Mouse (Mus musculus) naive thymus-derived CD4-positive, alpha-beta T cell, adult 2 months (primary cell): ENCODE data around the gene Adamtsl1.

Source experiments
- DNase-seq: peaks from one replicate; pipeline ENCODE4 v3.0.0-alpha.2; 2011; ENCODE audit warnings: low read depth

The Adamtsl1 gene

DNA sequence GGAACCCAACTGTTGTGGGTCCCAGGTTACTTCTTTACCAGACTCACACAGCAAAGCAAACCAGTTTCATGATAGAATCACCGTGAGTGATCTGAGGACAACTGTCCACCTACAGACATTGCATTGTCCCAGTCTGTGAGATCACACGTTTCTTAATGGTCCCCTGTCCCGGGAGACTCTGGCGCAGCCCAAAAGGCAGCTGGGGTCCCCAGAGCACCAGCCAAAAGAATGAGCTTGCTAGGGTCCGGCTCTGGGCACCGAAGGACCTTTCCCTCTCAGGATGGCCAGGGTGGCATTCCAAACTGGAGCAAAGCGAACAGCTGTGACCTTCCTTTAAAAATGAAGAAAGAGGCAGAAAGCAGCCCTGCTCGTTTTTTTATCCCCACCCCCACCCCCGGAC lies at the start of gene Adamtsl1:
Adamtsl1 (plus strand) TSS at position 381 of the 400 bp plus-strand sequence.
- DNase-seq: no peak

DNA sequence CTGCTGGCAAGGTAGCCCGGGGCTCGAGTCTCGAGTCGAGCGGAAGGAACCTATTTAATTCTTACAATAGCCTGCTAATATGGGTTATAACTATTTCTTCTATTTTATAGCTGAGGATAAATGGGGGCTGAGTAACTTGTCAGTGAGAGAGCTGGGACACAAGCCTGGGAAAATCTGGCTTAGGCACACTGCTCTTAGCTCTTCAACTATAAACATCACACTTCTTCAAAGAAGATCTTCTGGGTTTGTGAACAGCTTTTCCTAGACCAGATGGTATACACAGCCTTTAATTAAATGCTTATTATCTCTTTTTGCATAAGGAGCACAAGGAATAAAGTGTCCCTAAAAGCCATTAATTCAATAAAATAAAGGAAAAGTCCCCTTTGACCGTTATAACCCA lies 30.4 kb upstream of the Adamtsl1 start:
- DNase-seq: no peak

DNA sequence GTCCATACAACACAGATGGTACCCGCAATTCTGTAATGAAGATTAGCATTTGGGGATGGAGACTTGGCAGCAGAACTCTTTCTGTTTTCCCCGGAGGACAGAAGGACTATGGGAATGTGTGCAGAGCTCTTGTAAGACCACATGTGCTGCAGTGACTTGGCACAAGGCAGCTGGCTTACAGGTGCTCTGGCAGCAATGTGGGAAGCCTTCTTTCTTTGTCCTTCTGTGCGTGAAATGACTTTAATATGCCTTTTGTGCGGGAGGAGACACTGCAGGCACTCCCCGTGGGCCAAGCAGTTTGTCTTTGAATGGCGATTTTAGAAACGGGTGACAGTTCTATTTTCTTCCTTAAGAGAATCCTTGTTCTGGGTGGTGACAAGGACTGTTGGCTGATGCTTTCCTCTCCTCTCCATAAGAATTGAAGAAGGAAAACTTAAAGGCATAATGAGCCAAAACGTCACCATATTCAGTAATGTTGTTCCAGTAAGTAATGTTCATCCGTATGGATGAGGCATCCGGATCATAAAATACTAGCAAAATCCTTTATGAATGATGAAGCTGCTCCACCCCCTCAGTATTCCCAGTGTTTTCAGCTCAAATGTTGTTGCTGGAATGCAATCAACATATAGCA lies 27.5 kb upstream of the Adamtsl1 start:
- no peak for DNase-seq

DNA sequence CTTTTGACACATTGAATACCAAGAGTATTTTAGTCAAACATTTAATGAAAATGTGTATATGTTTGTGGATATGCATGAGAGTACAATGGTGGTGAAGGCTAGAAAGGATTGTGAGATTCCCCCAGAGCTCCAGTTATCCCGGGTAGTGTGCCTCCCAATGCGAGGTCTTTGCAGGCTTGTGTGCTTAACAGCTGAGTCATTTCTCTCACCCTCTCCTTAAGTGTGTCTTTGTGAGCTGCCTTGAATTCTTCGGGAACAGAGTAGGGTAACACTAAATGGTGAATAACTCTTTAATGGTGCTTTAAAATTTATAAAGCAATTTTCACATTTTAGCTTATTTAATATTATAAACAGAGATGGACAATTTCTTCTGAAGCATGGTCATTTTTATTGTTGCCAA lies 8.3 kb upstream of the Adamtsl1 start:
- DNase-seq: no peak

DNA sequence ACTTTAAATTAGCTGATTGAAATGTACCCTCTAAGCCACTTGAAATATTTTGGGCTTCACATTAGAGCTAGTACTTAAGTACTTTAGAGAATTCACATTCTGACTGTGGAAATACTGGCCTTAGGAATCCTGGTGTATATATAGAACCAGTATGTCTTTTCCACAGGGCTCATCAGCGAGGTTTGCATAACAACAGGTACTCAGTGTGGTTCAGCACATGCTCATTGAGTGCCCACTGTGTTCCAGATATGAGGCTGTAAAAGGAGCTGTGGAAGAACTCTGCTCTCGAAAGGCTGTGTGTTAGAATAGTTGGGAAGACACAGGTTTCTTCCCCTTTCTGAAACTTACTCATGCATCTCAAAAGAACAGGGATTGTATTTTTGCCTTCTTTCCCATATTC lies 7.0 kb upstream of the Adamtsl1 start:
- DNase-seq: no peak

GRCm38 (mm10) chr4:85507491-85507890 lies 6.5 kb upstream of the Adamtsl1 start:
- DNase-seq: no peak

GRCm38 (mm10) chr4:85513288-85513687 lies 684 bp upstream of the Adamtsl1 start:
- no peak for DNase-seq

- no peak for DNase-seq
Measured at GRCm38 (mm10) chr4:85514205-85514681, 271 bp downstream of the Adamtsl1 start.

DNA sequence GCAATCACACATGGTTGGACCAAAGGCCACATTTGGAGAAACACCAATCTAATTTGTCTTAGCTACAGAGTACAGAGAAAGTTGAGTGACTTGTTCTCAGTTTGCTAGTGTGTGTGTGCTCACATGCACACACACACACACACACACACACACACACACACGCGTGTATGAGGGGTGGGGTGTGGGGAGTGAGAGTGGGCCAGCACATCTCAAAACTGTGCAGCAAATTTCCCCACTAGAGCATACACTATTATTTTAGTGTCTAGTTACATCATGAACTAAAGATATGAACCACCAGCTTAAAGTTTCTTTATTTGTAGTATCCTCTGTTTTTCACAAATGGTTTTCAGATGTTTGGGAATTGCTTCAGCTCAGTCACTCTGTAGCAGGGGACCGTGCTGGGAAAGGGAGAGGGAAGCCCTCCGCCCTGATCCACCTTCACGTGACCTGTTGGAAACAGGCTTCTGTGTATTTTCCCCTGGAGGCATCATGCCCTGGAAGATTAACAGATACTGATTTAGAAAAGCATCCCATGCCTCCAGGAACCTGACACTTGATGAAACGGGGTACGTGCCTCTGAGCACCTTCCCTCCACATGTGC lies 13.1 kb downstream of the Adamtsl1 start:
- no peak for DNase-seq

- no peak for DNase-seq
Measured at GRCm38 (mm10) chr4:85529852-85530251, 15.9 kb downstream of the Adamtsl1 start.

GRCm38 (mm10) chr4:85539677-85540076 lies 25.7 kb downstream of the Adamtsl1 start:
- DNase-seq: no peak

DNA sequence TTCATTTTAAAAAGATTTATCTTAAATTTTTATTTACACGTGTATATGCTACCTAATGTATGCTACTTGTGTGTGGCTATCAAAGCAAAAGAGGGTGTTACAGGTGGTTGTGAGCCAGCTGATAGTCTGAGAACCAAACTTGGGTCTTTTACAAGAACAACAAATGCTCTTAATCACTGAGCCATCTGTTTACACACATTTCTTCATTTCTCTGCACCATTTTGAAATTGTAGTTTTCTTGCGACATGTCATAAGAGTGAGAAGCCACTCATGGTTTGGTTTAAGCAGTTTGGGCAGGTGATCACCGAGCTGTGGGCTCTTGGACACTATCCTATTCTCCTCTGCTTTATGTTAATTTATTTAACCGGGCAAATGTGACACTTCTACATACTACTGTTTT lies 29.2 kb downstream of the Adamtsl1 start:
- no peak for DNase-seq

GRCm38 (mm10) chr4:85554696-85555095 lies 40.7 kb downstream of the Adamtsl1 start:
- DNase-seq: no peak

DNA sequence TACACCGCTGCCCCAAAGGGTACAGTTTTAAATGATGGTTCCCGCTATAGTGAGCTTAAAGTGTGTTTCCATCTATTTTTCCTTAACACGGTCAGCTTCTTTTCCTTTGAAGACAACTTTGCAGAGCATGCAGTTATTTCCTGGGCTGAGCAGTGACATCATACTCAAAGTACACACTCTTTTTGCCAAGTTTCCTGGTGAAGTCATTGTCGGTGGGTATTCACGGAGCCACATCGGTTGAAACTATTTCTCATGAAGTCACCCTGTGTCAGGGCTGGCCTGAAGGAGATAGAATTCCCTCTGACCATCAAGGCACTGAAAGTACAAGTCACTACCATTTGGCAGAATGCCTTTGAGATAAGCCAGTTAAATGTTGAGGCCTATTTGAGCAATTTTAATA lies 45.8 kb downstream of the Adamtsl1 start:
- DNase-seq: no peak

- DNase-seq: no peak
Measured at GRCm38 (mm10) chr4:85585426-85585825, 71.5 kb downstream of the Adamtsl1 start.

DNA sequence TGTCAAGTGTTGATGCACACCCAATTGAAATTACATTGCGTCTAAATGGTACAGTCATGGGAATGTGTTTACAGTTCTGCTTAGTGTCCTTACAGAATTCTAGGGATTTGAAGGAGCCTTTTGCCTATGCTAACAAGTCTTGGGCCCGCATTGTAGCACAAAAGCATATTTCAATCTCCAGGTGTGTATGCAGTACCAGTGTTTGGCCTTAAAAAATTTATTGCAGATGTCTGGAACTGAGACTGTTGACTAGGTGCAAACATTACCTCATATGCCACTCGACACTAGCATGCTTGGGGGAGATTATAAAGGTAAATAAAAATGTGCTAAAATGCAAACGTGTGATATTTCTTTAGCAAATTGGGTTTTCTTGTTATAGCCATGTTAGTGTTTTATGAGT lies 75.0 kb downstream of the Adamtsl1 start:
- DNase-seq: no peak

DNA sequence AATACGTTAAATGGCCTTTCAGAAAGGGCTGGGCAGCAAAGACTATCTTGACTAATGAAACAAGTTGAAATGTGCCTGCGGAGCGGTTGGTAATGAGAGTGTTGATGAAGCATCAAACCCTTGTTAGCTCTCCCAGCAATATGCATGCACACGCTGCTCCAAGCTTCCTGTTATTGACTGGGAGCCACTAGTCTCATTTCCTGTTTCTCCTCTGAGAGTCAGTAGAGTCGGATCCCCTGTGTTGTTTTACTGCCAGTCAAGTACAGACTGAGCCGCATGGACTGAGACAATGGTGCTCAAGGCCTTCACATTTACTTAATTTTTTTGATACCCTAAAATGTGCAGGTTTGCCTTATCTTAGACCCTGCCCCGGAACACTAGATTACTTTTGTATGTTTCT lies 77.1 kb downstream of the Adamtsl1 start:
- no peak for DNase-seq

GRCm38 (mm10) chr4:85594159-85594558 lies 80.2 kb downstream of the Adamtsl1 start:
- DNase-seq: no peak

GRCm38 (mm10) chr4:85613331-85613730 lies 99.4 kb downstream of the Adamtsl1 start:
- no peak for DNase-seq

GRCm38 (mm10) chr4:85618746-85619145 lies 104.8 kb downstream of the Adamtsl1 start:
- DNase-seq: no peak

DNA sequence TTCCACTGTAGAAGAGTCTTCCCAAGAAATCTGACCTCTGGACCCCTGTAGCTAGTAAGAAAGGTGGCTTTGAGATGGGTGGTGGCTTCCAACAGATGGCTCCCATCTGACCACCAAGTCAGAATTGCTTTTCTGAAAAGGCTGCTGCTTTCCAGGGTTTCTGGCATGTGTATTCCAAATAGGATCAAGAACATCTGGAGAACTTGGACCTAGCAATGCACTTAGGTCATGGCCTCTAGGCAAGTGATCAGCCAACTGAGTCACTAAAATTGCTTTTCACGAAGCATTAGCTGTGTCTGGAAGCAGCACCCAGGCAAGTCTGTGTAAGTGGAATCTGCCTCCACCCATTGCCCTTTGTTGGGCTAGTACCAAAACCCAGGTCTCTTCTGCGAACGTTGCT lies 105.3 kb downstream of the Adamtsl1 start:
- no peak for DNase-seq

GRCm38 (mm10) chr4:85629381-85629780 lies 115.4 kb downstream of the Adamtsl1 start:
- no peak for DNase-seq

- DNase-seq: no peak
Measured at GRCm38 (mm10) chr4:85669271-85669670, 155.3 kb downstream of the Adamtsl1 start.

DNA sequence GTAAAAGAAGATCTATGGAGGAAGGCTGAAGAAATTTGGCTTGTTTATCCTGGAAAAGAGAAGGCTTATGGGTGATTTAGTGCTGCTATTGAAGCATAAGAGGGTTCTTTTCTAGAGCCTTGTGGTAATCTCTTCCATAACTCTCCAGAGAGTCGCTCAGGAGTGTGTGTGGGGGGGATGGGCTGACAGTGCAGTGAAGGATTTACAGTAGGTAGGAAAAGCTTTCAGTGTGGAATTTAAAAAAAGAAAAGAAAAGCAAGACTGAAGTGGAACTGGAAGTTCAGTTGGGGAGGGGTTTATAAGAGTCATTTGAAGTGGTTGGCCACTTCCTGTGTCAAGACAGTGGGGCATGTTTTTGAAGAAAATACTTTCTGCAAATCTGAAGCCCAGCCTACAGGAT lies 155.8 kb downstream of the Adamtsl1 start:
- peak; percentile 1 for DNase-seq
